Mouse (Mus musculus) adrenal gland, postnatal 10 days (tissue): ENCODE measurements around the gene Hbb-bh2. TPM values are rescaled to one million over a fixed set of nuclear protein-coding genes. Genes with fewer than 3 reads are reported as not detected.
"Not testable (repeated sequence)": the region's sequence is repeated elsewhere in the genome, so short reads cannot be mapped to it uniquely, and the experiment has no call there.

Experiments used
- DNase-seq: peaks from one replicate; pipeline ENCODE4 v3.0.0; 2021; ENCODE audit warnings: mixed read lengths
- long read RNA-seq, 2 experiments: library from polyadenylated mRNA; stranded (forward); transcript quantifications; one replicate each; pipeline ENCODE4 v2.0.0; 2021
- total RNA-seq, 2 experiments: library from RNA; stranded (reverse); gene quantifications; 2 replicates each; pipeline ENCODE4 v1.2.3; 2021

The Hbb-bh2 gene
- not detected for total RNA-seq
- long read RNA-seq, experiment 1: 0 reads
- long read RNA-seq, experiment 2: 0 reads

- DNase-seq: no peak
These were observed at the start of gene Hbb-bh2 for GRCm38 (mm10) chr7:103840268-103840667. Gene Hbb-bh2 (minus strand): TSS chr7:103840520.

DNA sequence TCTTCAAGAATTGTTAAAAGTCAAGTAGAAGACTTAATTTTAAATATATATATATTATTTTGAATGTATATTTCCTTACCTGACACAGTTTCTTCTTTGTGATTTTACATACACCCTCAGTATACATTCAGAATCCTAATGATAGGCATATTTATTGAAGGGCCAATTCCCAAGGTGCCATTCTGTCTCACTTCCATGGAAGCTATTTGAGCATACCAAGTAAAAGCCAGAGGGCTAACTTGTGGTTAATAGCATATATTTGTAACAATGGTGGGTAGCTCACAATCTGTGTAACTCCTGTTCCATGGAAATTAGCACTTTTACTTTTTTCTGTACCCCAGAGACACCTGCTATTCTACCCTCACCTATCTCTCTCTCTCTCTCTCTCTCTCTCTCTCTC lies 45.8 kb upstream of the Hbb-bh2 start, which contains the start of gene Olfr66:
Gene Olfr66 (minus strand): TSS at position 101 of the 400 bp plus-strand sequence.
- no peak for DNase-seq

GRCm38 (mm10) chr7:103877093-103877492 lies 36.8 kb upstream of the Hbb-bh2 start:
- no peak for DNase-seq

GRCm38 (mm10) chr7:103874451-103874850 lies 34.1 kb upstream of the Hbb-bh2 start:
- no peak for DNase-seq

GRCm38 (mm10) chr7:103873064-103873463 lies 32.7 kb upstream of the Hbb-bh2 start:
- DNase-seq: no peak

DNA sequence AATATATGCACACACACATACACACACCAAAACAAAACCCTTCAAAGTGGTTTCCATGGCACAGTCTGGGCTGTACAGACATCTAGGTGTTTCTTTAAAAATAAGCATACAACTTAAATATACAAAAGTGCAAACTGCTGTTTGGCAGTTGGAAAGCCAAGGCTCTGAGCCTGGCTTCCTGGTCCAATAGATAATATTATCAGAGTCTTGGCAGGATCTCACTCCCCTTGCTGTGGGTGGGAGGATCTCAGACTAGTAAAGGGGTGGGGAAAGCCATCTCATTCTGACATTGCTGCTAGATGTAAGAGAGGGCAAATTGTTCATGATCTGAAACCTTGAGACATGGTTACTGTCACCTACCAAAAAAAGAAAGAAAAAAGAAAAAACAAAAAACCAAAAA lies 30.3 kb upstream of the Hbb-bh2 start:
- no peak for DNase-seq

GRCm38 (mm10) chr7:103865716-103866115 lies 25.4 kb upstream of the Hbb-bh2 start:
- no peak for DNase-seq

- no peak for DNase-seq
These were observed 21.2 kb upstream of the Hbb-bh2 start for GRCm38 (mm10) chr7:103861531-103861930.

- peak; percentile 54 for DNase-seq
These were observed 20.5 kb upstream of the Hbb-bh2 start for GRCm38 (mm10) chr7:103860855-103861254.

DNA sequence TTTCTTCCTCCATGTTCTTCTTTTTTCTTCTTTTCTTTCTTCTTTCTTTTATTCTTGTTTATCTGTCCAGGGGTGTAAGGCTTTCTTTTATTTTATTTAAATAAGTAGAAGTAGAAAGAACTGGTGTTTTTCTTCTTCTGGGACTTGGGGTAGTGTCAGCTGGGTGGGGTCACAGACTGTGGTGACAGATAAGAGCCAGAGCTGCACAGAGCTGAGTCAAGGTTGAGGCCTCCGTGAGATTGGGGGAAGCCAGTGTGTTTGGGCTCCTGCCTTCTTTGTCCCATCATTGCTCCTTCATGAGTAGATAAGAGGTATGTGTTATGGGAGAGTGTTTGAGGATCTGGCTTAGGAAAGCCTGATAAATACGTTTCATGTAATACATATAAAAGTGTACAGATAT lies 18.8 kb upstream of the Hbb-bh2 start:
- DNase-seq: no peak

DNA sequence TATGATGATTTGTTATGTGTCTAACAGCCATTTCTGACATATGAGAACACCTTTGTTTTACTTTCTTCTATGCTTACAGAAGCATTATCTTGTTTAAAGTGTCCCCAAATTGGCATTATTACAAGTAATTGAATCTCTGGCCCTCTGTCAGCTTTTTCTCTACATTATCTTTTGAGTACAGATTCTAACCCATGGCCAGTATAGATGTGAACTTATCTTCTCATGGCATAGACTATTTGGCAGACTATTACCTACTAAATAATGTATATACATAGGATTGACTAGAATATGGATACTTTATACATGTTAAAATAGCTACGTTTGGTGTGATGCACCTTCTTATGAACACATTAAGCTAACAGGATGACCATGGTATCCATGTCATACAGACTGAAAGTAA lies 14.3 kb upstream of the Hbb-bh2 start:
- DNase-seq: no peak

DNA sequence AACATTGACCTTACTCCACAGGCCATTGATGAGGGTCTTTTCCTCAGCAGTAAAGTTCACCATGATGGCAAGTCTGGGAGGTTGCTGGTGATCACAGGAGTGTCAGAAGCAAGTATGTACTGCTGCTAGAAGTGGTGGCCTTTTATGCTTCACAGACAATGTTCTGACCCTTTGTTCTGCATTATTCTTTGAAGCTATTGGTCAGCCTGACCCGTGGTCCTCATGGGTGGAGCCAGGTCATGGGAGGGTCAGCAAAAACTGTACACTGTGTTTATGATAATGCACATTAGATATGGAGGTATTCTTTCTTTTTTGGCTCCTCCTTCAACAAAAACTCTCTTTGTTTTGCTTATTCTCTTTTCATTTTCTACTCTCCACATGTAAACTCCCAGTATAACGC lies 12.8 kb upstream of the Hbb-bh2 start, which contains the start of gene Hbb-y:
Gene Hbb-y (minus strand): TSS at position 127 of the 400 bp plus-strand sequence.
- DNase-seq: no peak

DNA sequence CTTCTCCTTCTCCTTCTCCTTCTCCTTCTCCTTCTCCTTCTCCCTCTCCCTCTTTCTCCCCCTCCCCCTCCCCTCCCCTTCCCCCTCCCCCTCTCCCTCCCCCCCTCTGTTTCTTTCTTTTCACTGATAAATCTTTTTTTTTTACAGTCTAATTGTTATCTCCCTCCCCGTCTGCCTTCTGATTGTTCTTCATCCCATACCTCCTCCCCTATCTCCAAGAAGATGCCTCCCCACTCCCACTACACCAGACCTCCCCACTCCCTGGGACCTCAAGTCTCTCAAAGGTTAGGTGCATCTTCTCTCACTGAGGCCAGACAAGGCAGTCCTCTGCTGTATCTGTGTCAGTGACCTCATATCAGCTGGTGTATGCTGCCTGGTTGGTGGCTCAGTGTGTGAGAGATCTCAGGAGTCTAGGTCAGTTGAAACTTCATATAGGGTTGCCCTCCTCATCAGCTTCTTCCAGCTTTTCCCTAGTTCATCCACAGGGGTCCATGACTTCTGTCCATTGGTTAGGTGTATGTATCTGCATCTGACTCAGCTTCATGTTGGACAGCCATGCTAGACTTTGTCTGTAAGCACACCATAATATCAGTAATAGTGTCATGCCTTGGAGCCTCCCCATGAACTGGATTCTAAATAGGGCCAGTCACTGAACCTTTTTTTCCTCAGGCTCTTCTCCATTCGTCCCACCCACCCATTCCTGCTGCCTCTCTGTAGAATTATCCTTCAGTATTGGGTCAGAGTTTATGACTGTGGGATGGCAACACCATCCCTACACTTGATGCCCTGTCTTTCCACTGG lies 4.4 kb upstream of the Hbb-bh2 start:
- no peak for DNase-seq

DNA sequence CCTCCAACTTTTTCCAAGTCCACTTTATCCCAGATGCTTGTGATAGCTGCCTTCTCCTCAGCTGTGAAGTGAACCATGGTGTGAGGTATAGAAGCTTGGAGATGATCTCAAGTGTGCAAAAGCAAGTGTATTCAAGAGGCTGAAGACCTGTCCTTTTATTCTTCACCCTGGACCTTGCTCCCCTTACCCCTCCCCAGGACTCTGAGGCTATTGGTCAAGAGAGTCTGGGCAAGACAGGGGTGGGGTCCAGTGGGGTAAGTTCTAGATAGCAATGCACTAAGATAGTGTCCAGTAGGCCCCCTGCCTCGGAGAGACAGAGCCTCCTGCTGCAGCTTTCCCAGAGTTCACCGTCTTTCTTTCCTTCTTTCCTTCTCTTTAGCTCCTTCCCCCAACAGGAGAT lies 2.7 kb upstream of the Hbb-bh2 start, which contains the start of gene Hbb-bh1:
Gene Hbb-bh1 (minus strand): TSS at position 131 of the 400 bp plus-strand sequence.
- DNase-seq: no peak

- no peak for DNase-seq
These were observed 12.5 kb downstream of the Hbb-bh2 start, which contains the start of gene Hbb-bs for GRCm38 (mm10) chr7:103827808-103828207. Gene Hbb-bs (minus strand): TSS chr7:103828096.

- DNase-seq: not testable (repeated sequence)
These were observed 13.2 kb downstream of the Hbb-bh2 start for GRCm38 (mm10) chr7:103827139-103827538.

DNA sequence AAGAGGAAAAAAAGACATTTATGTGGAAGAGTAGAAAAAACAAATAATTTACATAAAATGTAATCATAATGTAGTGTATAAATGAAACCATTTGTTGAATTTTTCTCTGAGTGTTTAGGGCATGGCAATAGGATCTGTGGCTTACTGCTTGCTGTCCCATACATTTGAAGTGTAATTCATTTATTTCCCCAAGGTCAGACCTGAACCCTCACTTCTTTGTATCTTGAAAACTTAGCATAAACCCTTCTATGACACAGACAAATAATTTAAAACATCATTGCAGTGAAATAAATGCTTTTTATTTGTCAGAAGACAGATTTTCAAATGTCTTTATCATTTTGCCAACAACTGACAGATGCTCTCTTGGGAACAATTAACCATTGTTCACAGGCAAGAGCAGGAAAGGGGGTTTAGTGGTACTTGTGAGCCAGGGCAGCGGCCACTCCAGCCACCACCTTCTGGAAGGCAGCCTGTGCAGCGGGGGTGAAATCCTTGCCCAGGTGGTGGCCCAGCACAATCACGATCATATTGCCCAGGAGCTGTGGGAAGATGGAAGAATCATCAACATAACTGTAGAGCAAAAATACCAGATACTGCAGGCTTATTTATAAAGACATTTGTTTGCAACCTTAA lies 13.9 kb downstream of the Hbb-bh2 start:
- DNase-seq: no peak

DNA sequence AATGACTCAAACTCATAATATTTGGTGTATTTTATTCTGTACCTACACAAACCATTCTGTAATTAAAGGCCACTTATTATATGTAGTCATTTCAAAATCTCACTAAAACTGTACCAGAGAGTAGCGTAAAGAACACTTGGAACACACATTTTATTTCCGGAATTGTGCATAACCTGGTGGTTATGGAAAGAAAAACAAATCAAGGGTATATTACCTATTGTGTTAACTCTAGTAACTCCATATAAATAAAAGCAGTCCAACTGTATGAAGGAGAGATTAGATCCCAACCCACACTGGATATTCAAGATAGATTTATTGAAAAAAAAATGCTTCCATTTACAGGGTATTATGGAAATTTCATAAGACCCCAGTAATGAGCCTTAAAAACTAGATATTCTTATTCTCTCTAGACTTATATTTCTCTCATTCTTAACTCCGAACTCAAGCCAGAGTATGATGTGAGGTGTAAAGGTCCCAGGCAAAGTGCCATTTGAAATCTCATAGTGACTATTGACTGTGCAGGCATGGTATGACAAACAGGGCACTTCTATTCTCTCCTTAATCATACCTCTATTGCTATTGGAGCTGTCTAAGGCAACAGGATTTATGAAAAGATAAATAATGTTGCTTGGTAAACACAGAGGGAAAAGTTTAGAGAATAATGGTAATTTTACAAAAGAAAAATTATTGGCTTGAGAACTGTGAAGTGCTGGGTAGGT lies 14.6 kb downstream of the Hbb-bh2 start:
- no peak for DNase-seq

DNA sequence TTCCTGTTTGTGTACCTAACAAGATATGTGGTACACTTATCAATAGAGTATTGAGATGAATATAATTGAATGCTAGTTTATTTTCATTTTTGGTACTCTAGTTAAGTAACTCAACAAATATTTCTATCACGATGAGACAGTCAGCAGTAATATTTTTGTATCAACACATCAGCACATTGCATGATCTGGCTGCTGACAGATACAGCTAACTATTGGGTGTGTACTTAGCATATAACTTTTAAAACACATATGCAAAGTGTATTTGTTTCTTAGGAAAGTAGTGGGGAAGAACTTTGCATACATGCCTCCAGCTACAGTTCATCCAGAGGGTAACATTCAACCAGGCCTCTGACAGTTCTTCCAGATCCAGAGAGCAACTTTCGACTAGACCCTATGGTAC lies 15.7 kb downstream of the Hbb-bh2 start:
- DNase-seq: no peak

- DNase-seq: not testable (repeated sequence)
These were observed 25.2 kb downstream of the Hbb-bh2 start for GRCm38 (mm10) chr7:103815085-103815484.

GRCm38 (mm10) chr7:103813766-103814165 lies 26.6 kb downstream of the Hbb-bh2 start, which contains the start of gene Hbb-bt:
Gene Hbb-bt (minus strand): TSS chr7:103813996.
- DNase-seq: no peak

GRCm38 (mm10) chr7:103813152-103813551 lies 27.2 kb downstream of the Hbb-bh2 start:
- not testable (repeated sequence) for DNase-seq

DNA sequence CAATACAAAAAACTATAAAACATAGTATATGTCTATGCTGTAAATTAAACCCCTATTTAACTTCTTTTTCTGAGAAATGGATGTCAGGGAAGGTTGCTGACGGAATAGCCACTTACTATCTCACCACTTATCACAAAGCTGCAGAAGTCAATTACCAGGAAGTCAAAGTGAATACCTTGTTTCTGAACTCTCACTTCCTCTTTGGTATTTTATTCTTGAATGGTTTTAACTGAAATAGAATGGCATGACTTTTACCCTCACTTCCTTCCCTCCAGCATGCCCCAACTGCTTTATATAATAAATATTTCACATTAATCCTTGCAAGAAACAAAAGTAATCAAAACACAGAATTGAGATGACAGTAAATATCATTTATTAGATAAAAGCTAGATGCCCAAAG lies 28.1 kb downstream of the Hbb-bh2 start:
- DNase-seq: no peak
